Mouse (Mus musculus): ENCODE data around the gene Gm20696. TPM values are rescaled to one million over a fixed set of nuclear protein-coding genes. Genes with fewer than 3 reads are reported as not detected.

The Gm20696 gene
- polyA plus RNA-seq, 1 experiment from 2014 or later: 3.6 TPM

DNA sequence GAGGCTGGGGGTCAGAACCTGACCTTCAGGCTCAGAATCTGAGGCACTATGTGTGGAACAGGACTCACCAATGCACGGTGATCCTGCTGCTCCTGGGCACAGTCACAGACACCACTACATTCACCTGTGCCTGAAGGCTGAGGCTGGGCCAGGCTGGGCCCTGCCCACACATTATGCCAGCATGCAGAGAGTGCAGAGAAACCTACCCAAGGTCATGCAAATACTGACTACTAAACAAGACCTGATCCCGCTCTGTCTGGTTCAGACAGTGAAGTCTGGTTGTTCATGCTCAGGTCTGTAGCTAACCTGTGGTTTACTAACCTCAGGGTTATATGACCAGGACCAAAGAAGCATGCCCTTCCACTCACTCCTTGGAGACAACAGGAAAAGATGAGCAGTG lies 163.9 kb downstream of the Gm20696 start:
- no peaks in the 10 kb centered on the region for H3K27me3 ChIP-seq
- 85% methylated on average over 2 of the region's 2 CpGs for WGBS

DNA sequence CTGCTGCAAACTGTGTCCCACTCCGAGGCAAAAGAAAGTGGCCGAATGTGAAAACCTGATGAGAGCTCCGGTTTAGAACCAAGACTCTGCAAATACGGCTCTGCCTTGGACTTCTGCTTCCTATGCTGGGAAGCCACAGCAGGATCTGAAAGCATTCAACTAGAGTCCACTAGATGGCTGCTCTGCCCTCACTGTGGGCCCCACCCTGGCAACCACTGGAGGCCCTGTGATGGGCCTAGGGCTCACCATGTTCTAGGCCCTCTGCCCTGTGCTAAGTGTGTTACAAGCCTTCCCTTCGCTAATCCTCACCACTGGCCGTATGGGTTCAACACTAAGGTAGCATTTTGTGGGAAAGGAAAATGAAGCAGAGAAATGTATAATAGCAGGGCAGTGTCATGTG lies 164.3 kb downstream of the Gm20696 start:
- Histone ChIP-seq H3K27me3 (no peaks in the 10 kb centered on the region), H3K4me1 (replicated peaks) (no peaks in the 10 kb centered on the region), H3K9ac (replicated peaks) (no peak overlapping the region), H3K4me3 (replicated peaks) (no peak overlapping the region), H3K9me3 (no peaks in the 10 kb centered on the region), H3K4me2 (replicated peaks) (no peak overlapping the region), H3K36me3 (peaks cover 15% of the 10 kb centered on the region), H3K27ac (no peak overlapping the region)
- no peak for ATAC-seq
- WGBS: 91% methylated on average over 6 of the region's 6 CpGs

More for the DNA sequence above, 163.9 kb downstream of the Gm20696 start:
- H3K4me2 ChIP-seq (replicated peaks): no peak overlapping the region
- no peak for ATAC-seq
- no peak overlapping the region for H3K9ac ChIP-seq (replicated peaks)
- H3K4me1 ChIP-seq (replicated peaks): no peaks in the 10 kb centered on the region
- H3K27ac ChIP-seq: no peak overlapping the region
- no peaks in the 10 kb centered on the region for H3K9me3 ChIP-seq
- H3K4me3 ChIP-seq (replicated peaks): no peak overlapping the region
- peaks cover 15% of the 10 kb centered on the region for H3K36me3 ChIP-seq

DNA sequence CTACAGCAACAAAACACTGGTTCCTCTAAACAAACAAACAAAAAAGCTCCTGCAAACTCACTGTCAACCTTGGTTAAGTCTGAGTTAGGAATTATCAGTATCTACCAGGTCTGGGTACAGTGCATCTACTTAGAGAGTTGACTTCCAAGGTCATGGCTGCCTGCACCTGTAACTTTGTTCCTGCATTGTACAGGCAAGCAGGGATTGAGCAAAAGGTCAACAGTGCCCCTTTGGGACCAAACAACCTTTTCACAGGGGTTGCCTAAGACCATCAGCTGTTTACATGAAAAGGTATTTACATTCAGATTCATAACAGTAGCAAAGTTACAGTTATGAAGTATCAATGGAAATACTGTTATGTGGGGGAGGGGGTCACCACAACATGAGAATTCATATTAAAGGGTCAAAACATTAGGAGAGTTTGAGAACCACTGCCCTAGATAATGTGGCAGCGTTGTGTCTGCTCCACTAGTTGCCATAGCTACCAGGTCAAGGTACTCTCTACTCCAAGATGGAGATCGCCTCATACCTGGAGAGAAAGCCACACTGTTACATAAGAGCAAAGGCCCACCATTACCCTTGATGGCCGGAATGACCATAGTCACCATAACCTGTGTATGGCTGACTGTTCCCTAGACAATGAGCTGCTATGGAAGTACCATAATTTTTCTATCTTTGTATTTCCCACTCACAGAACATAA lies 165.9 kb downstream of the Gm20696 start:
- no peak overlapping the region for H3K4me3 ChIP-seq (replicated peaks)
- no peaks in the 10 kb centered on the region for H3K4me1 ChIP-seq (replicated peaks)
- no peak overlapping the region for H3K9ac ChIP-seq (replicated peaks)
- H3K36me3 ChIP-seq: peaks cover 8% of the 10 kb centered on the region
- H3K4me2 ChIP-seq (replicated peaks): no peak overlapping the region
- 96% methylated on average over 3 of the region's 3 CpGs for WGBS
- no peak overlapping the region for H3K27ac ChIP-seq
- no peak for ATAC-seq
- no peaks in the 10 kb centered on the region for H3K9me3 ChIP-seq
- H3K27me3 ChIP-seq: no peaks in the 10 kb centered on the region

DNA sequence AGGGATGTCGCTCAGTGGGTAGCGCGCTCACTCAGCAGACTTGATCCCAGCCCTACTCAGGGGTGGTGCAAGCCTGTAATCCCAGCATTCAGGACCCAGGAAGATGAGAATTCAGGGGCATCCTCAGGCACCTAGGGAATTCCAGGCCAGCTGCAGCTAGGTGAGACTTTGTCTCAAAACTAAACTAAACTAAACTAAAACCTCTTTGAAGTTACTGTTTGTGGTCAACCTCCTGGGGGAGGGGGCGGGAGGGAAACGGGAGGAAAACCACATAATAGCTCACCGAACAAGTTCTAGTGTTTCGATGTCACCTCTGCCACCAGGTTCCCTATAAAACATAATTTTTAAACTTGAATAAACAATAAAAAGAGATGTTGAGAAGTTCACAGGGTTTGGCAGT lies 168.5 kb downstream of the Gm20696 start:
- Histone ChIP-seq H3K9me3 (no peaks in the 10 kb centered on the region), H3K27me3 (no peaks in the 10 kb centered on the region), H3K9ac (replicated peaks) (no peak overlapping the region), H3K4me3 (replicated peaks) (no peak overlapping the region), H3K4me2 (replicated peaks) (no peak overlapping the region), H3K27ac (no peak overlapping the region), H3K4me1 (replicated peaks) (no peaks in the 10 kb centered on the region), H3K36me3 (peaks cover 5% of the 10 kb centered on the region; the same call in 1 of the 2 replicates)
- 89% methylated on average over 7 of the region's 7 CpGs for WGBS
- ATAC-seq: no peak

DNA sequence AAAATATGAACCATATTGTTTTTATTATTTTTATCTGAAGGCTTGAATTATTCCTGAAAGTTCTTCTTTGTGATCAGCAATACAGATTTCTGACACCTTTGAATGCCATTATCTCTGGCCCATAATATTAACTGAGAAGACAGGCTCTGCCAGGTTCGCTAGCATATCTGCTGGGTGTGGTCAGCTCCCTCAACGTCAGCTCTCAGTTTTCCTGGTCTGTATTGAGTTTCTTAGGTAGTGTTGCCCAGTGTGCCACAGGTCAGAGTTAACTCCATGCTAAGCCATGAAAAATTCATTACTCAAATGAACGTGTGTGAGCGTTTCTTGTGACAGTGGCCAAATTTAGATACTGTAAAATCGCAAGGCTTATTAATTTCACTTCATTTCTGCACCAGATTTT lies 170.5 kb downstream of the Gm20696 start:
- Histone ChIP-seq H3K9ac (replicated peaks) (no peak overlapping the region), H3K4me2 (replicated peaks) (no peak overlapping the region), H3K4me1 (replicated peaks) (no peaks in the 10 kb centered on the region), H3K36me3 (no peaks in the 10 kb centered on the region), H3K27me3 (no peaks in the 10 kb centered on the region), H3K9me3 (no peaks in the 10 kb centered on the region), H3K27ac (no peak overlapping the region), H3K4me3 (replicated peaks) (no peak overlapping the region)
- WGBS: 79% methylated on average over 5 of the region's 5 CpGs
- ATAC-seq: no peak

DNA sequence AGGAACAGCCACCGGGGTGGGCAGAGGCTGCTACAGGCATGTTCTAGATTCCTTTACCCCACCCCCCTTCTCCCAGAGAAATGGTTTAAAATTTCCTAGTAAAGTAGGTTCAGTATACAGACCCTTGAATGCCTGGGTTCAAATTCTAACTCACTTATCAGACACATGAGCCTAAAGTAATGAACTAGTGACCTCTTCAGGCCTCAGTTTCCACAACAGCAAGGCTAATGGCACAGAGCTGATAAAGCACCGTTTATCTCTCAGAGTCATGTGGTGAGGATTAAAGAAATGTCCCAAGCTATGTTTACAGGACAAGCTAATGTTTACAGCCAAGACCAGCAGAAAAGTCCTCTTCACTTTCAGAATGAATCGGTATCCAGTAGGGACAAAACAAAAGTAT lies 173.7 kb downstream of the Gm20696 start:
- H3K36me3 ChIP-seq: no peaks in the 10 kb centered on the region
- H3K9ac ChIP-seq (replicated peaks): no peak overlapping the region
- H3K9me3 ChIP-seq: no peaks in the 10 kb centered on the region
- WGBS: 55% methylated on average over 3 of the region's 3 CpGs
- H3K4me3 ChIP-seq (replicated peaks): no peak overlapping the region
- no peaks in the 10 kb centered on the region for H3K4me1 ChIP-seq (replicated peaks)
- no peak overlapping the region for H3K27ac ChIP-seq
- no peak overlapping the region for H3K4me2 ChIP-seq (replicated peaks)
- no peaks in the 10 kb centered on the region for H3K27me3 ChIP-seq
- ATAC-seq: no peak

DNA sequence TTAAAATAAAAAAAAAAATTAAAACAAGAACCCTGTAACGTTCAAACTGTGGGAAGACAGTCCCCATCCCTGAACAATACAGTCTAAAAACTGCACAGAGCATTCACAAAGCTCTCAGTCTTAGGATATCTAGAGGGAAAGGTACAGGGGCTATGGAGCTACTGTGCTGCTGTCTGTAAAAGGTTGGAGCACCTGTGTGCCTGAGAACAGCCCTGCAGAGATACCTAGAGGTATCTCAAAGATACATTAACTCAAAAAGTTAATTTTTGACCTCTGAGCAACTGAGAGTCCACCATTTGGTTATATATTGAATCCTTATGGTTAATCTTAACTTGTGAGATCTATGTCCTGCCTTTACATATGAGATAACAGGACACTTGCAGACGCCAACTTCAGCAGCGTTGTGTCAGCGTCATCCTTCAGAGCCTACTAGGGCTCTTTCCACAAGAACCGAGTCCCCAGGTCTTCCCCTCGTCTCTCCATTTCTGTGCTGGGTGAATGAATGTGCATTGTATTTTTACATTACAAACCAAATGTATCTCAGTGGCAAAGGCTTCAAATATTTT lies 174.5 kb downstream of the Gm20696 start:
- no peaks in the 10 kb centered on the region for H3K36me3 ChIP-seq
- no peaks in the 10 kb centered on the region for H3K9me3 ChIP-seq
- no peak for ATAC-seq
- no peak overlapping the region for H3K4me2 ChIP-seq (replicated peaks)
- H3K27ac ChIP-seq: no peak overlapping the region
- 85% methylated on average over 6 of the region's 6 CpGs for WGBS
- H3K4me1 ChIP-seq (replicated peaks): no peaks in the 10 kb centered on the region
- no peaks in the 10 kb centered on the region for H3K27me3 ChIP-seq
- no peak overlapping the region for H3K4me3 ChIP-seq (replicated peaks)
- H3K9ac ChIP-seq (replicated peaks): no peak overlapping the region

DNA sequence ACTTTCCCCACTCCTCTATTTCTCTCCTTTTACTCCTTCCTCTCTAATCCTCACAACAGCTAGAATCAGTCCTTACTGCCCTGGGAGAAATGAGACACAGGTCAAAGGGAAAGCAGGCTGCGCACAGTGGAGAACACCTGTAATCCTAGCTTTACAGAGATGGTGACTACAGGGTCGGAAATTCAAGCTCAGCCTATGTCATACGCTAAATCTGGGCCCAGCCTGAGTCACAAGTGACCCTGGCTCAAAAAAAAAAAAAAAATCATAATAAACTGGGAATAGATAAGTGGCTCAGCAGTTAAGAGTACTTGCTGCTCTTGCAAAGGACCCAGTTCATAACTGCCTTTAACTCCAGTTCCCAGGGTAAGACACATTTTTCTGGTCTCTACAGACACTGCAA lies 175.5 kb downstream of the Gm20696 start:
- Histone ChIP-seq H3K9ac (replicated peaks) (no peak overlapping the region), H3K27ac (no peak overlapping the region), H3K9me3 (no peaks in the 10 kb centered on the region), H3K27me3 (no peaks in the 10 kb centered on the region), H3K36me3 (no peaks in the 10 kb centered on the region), H3K4me3 (replicated peaks) (no peak overlapping the region), H3K4me2 (replicated peaks) (no peak overlapping the region), H3K4me1 (replicated peaks) (peaks cover 1% of the 10 kb centered on the region)
- WGBS: 92% methylated on average over 3 of the region's 3 CpGs
- no peak for ATAC-seq

DNA sequence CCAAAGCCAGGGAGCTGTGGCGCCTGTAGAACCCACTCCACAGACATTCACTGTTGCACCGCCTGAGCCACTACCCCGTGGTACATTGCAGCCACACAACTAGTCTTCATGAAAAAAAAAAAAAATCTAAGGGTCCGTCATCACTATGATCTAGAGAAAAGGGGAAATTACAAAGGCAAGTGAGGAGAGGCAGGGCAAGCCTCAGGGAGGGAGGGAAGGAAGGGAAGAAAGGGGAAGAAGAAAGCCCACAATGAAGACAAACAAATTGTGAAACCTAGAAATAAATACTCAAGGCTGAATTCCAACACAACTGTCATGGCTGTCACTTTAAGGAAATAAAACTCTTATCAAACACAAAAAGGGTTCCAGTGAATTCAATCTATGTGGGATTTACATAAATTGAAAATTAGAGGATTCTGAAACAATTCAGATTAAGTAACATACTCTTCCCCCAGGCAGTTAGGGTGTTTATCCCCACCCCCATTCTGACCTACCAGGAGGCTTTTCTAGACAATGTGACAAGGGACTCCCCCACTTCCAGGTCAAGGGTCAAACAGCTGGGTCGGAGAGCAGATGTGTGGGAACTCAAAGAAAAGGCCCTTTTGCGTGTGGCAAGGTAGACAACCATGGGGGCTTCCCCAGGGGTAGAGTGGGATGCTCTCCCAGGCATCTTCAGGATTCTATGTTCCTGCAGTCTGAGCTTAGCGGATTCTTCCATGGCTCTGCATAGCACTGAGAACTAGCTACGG lies 176.5 kb downstream of the Gm20696 start:
- H3K4me1 ChIP-seq (replicated peaks): peaks cover 12% of the 10 kb centered on the region
- H3K4me2 ChIP-seq (replicated peaks): no peak overlapping the region
- 65% methylated on average over 8 of the region's 8 CpGs for WGBS

DNA sequence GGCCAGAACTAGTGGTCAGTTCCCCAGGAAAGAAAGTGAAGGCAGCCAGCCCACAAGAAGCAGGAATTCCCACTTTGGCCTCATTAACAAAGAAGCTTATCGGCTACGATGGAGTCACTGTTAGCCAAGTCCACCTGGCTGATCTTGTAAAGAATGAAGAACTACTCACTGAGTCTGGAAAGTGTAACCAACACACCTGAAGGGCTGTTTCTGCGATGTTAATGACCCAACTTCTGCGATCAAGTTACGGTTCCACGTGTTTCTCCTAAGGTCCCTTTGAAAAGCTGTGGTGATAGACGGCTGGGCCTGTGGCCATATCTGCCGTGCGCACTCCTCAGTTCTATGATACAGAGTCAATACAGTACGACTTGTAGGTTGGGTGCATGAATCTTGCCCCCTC lies 177.2 kb downstream of the Gm20696 start:
- no peaks in the 10 kb centered on the region for H3K9me3 ChIP-seq
- ATAC-seq: no peak
- no peak overlapping the region for H3K4me3 ChIP-seq (replicated peaks)
- H3K9ac ChIP-seq (replicated peaks): no peak overlapping the region
- peaks cover 19% of the 10 kb centered on the region for H3K4me1 ChIP-seq (replicated peaks)
- 92% methylated on average over 10 of the region's 10 CpGs for WGBS
- no peaks in the 10 kb centered on the region for H3K36me3 ChIP-seq
- no peak overlapping the region for H3K4me2 ChIP-seq (replicated peaks)
- no peak overlapping the region for H3K27ac ChIP-seq
- no peaks in the 10 kb centered on the region for H3K27me3 ChIP-seq

More for the DNA sequence above, 176.5 kb downstream of the Gm20696 start:
- Histone ChIP-seq H3K36me3 (no peaks in the 10 kb centered on the region), H3K4me3 (replicated peaks) (no peak overlapping the region), H3K27me3 (no peaks in the 10 kb centered on the region), H3K9me3 (no peaks in the 10 kb centered on the region), H3K9ac (replicated peaks) (no peak overlapping the region), H3K27ac (no peak overlapping the region)
- no peak for ATAC-seq

DNA sequence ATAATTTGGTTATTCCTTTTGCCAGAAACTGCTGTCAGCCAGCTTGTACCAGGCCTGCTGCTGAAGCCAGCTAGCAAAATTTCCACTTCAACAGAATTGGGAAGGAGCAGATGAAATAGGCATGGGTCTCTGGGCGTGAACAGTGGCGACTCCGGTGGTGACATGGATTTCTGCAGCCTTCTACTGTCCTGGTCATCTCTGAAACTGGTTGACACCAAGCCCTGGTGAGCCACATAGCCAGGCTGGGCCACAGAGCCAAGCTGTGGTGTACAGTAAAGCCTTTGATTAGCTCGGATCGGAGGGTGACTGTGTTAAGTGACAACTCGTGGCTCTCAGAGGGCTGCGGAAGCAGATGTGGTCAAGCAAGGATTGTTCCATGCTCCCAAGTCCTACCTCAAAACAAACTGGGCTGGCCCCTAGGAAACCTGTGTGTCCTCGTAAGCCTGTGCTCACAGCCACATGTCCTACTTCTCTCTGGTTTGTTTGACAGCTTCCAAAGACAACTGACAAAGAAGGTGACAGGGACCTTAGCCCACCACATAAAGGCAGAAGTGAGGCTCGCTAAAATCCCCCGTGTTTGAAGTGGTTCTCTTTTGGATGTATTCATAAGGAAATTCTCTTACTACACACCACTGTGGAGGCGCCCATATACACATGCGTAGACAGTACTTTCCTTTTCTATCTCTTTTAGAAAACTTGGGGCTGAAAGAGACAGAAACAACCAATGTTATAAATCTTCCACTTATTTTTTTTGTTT lies 180.5 kb downstream of the Gm20696 start:
- no peak overlapping the region for H3K9ac ChIP-seq (replicated peaks)
- H3K4me2 ChIP-seq (replicated peaks): no peak overlapping the region
- no peak; the same call in 1 of the 2 replicates for ATAC-seq
- no peaks in the 10 kb centered on the region for H3K36me3 ChIP-seq
- H3K4me3 ChIP-seq (replicated peaks): no peak overlapping the region
- H3K4me1 ChIP-seq (replicated peaks): peaks cover 23% of the 10 kb centered on the region
- no peaks in the 10 kb centered on the region for H3K9me3 ChIP-seq
- no peaks in the 10 kb centered on the region for H3K27me3 ChIP-seq
- 72% methylated on average over 12 of the region's 12 CpGs for WGBS
- H3K27ac ChIP-seq: peak overlapping the region; percentile 65; the same call in 1 of the 2 replicates
